Mouse (Mus musculus): ENCODE results near the gene Srm. TPM values are rescaled to one million over a fixed set of nuclear protein-coding genes. Genes with fewer than 3 reads are reported as not detected.

Srm gene
- polyA plus RNA-seq, 1 experiment from 2014 or later, result 194 TPM

DNA sequence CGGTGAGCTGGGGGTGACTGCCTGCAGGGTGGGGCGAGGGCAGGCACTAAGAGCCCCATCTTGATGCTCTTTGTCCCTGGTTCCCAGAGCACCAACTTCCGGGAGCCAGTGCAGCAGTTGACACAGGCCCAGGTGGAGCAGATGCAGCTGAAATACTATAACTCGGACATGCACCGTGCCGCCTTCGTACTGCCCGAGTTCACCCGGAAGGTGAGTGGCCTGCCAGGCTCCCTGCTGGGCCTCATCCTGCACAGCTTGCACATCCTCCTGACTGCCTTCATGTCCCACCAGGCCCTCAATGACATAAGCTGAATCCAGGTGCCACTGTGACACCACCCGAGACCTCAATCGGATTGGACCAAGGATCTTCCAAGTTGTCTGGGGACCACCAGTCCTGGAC, 2.7 kb downstream of the Srm start:
- 95% methylated on average over 11 of the region's 11 CpGs for WGBS
- Histone ChIP-seq H3K27me3 (ENCODE audit: control insufficient read depth, insufficient read depth, low read length) (no peaks in the 10 kb centered on the region), H3K4me2 (ENCODE audit: low read depth) (no peak overlapping the region), H3K9ac (ENCODE audit: low read length) (no peak overlapping the region), H3K27ac (ENCODE audit: low read depth, low read length) (no peak overlapping the region), H3K4me3 (ENCODE audit: low read depth, low read length) (no peak overlapping the region), H3K4me1 (ENCODE audit: control insufficient read depth, insufficient read depth, low read length) (peaks cover 9% of the 10 kb centered on the region), H3K36me3 (ENCODE audit: control insufficient read depth, insufficient read depth, low read length) (peaks cover 15% of the 10 kb centered on the region), H3K9me3 (ENCODE audit: control insufficient read depth, low read length) (no peaks in the 10 kb centered on the region)
- DNase-seq (ENCODE audit: low spot score), result no peak
- no peak for ATAC-seq (ENCODE audit: insufficient read depth, low FRiP score, low TSS enrichment)

- DNase-seq (ENCODE audit: low spot score) (no peak), ATAC-seq (ENCODE audit: insufficient read depth, low FRiP score, low TSS enrichment) (no peak)
- Histone ChIP-seq H3K4me3 (ENCODE audit: low read depth, low read length) (no peak overlapping the region), H3K4me1 (ENCODE audit: control insufficient read depth, insufficient read depth, low read length) (peaks cover 9% of the 10 kb centered on the region), H3K27ac (ENCODE audit: low read depth, low read length) (no peak overlapping the region), H3K4me2 (ENCODE audit: low read depth) (no peak overlapping the region), H3K9me3 (ENCODE audit: control insufficient read depth, low read length) (no peaks in the 10 kb centered on the region), H3K36me3 (ENCODE audit: control insufficient read depth, insufficient read depth, low read length) (peaks cover 15% of the 10 kb centered on the region), H3K27me3 (ENCODE audit: control insufficient read depth, insufficient read depth, low read length) (no peaks in the 10 kb centered on the region), H3K9ac (ENCODE audit: low read length) (no peak overlapping the region)
- WGBS, result 90% methylated on average over 6 of the region's 6 CpGs
These were observed 4.6 kb downstream of the Srm start for GRCm38 (mm10) chr4:148595916-148596315.

- Histone ChIP-seq H3K4me1 (ENCODE audit: control insufficient read depth, insufficient read depth, low read length) (peaks cover 9% of the 10 kb centered on the region), H3K36me3 (ENCODE audit: control insufficient read depth, insufficient read depth, low read length) (peaks cover 15% of the 10 kb centered on the region), H3K9ac (ENCODE audit: low read length) (no peak overlapping the region), H3K27ac (ENCODE audit: low read depth, low read length) (no peak overlapping the region), H3K27me3 (ENCODE audit: control insufficient read depth, insufficient read depth, low read length) (no peaks in the 10 kb centered on the region), H3K4me2 (ENCODE audit: low read depth) (no peak overlapping the region), H3K9me3 (ENCODE audit: control insufficient read depth, low read length) (no peaks in the 10 kb centered on the region), H3K4me3 (ENCODE audit: low read depth, low read length) (no peak overlapping the region)
- 99% methylated on average over 3 of the region's 3 CpGs for WGBS
- DNase-seq (ENCODE audit: low spot score), result no peak
- no peak for ATAC-seq (ENCODE audit: insufficient read depth, low FRiP score, low TSS enrichment)
These were observed 5.4 kb downstream of the Srm start for GRCm38 (mm10) chr4:148596731-148597130.

GRCm38 (mm10) chr4:148598826-148599225, 7.5 kb downstream of the Srm start:
- no peaks in the 10 kb centered on the region for H3K9me3 ChIP-seq (ENCODE audit: control insufficient read depth, low read length)
- 95% methylated on average over 12 of the region's 12 CpGs for WGBS
- no peaks in the 10 kb centered on the region for H3K4me1 ChIP-seq (ENCODE audit: control insufficient read depth, insufficient read depth, low read length)
- no peak overlapping the region for H3K9ac ChIP-seq (ENCODE audit: low read length)
- DNase-seq (ENCODE audit: low spot score) (no peak), ATAC-seq (ENCODE audit: insufficient read depth, low FRiP score, low TSS enrichment) (no peak)
- no peak overlapping the region for H3K27ac ChIP-seq (ENCODE audit: low read depth, low read length)
- H3K36me3 ChIP-seq (ENCODE audit: control insufficient read depth, insufficient read depth, low read length), result peaks cover 15% of the 10 kb centered on the region
- no peak overlapping the region for H3K4me2 ChIP-seq (ENCODE audit: low read depth)
- H3K4me3 ChIP-seq (ENCODE audit: low read depth, low read length), result no peak overlapping the region
- H3K27me3 ChIP-seq (ENCODE audit: control insufficient read depth, insufficient read depth, low read length), result no peaks in the 10 kb centered on the region

GRCm38 (mm10) chr4:148600316-148600715, 9.0 kb downstream of the Srm start:
- Histone ChIP-seq H3K27me3 (ENCODE audit: control insufficient read depth, insufficient read depth, low read length) (no peaks in the 10 kb centered on the region), H3K4me2 (ENCODE audit: low read depth) (no peak overlapping the region), H3K27ac (ENCODE audit: low read depth, low read length) (no peak overlapping the region), H3K9ac (ENCODE audit: low read length) (no peak overlapping the region), H3K36me3 (ENCODE audit: control insufficient read depth, insufficient read depth, low read length) (peaks cover 1% of the 10 kb centered on the region; the same call in 1 of the 2 replicates), H3K4me1 (ENCODE audit: control insufficient read depth, insufficient read depth, low read length) (no peaks in the 10 kb centered on the region), H3K4me3 (ENCODE audit: low read depth, low read length) (no peak overlapping the region), H3K9me3 (ENCODE audit: control insufficient read depth, low read length) (no peaks in the 10 kb centered on the region)
- ATAC-seq (ENCODE audit: insufficient read depth, low FRiP score, low TSS enrichment) (no peak), DNase-seq (ENCODE audit: low spot score) (no peak)
- WGBS, result 87% methylated on average over 4 of the region's 4 CpGs

- Histone ChIP-seq H3K4me1 (ENCODE audit: control insufficient read depth, insufficient read depth, low read length) (no peaks in the 10 kb centered on the region), H3K4me2 (ENCODE audit: low read depth) (no peak overlapping the region), H3K27ac (ENCODE audit: low read depth, low read length) (no peak overlapping the region), H3K9ac (ENCODE audit: low read length) (no peak overlapping the region), H3K4me3 (ENCODE audit: low read depth, low read length) (no peak overlapping the region), H3K36me3 (ENCODE audit: control insufficient read depth, insufficient read depth, low read length) (no peaks in the 10 kb centered on the region), H3K27me3 (ENCODE audit: control insufficient read depth, insufficient read depth, low read length) (no peaks in the 10 kb centered on the region), H3K9me3 (ENCODE audit: control insufficient read depth, low read length) (no peaks in the 10 kb centered on the region)
- WGBS, result 88% methylated on average over 4 of the region's 4 CpGs
- ATAC-seq (ENCODE audit: insufficient read depth, low FRiP score, low TSS enrichment), result no peak
- no peak for DNase-seq (ENCODE audit: low spot score)
These were observed 10.6 kb downstream of the Srm start for GRCm38 (mm10) chr4:148601871-148602270.

DNA sequence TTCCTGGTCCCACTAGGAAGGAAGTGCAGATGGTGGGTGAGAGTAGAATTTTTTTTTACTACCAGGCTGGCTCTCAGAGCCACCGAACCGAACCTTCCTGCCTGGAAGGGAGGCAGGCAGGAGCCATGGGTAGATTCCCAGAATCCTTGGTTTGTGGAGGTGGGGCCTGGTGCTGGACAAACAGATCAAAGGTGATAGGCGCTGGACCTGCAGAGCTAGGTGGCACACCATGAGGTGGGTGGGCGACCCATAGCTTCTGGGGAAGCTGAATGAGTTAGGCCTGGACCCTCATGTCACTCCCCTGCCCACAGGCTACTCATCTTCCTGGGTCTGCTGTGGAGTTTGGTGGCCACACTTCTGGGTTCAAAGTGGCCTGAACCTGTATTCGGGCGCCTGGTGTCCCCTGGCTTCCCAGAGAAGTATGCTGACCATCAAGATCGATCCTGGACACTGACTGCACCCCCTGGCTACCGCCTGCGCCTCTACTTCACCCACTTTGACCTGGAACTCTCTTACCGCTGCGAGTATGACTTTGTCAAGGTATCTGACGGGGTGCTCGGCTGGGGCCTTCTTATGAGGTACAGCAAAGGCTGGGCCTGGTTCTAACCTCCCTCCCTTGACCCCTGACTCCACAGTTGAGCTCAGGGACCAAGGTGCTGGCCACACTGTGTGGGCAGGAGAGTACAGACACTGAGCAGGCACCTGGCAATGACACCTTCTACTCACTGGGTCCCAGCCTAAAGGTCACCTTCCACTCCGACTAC, 11.2 kb downstream of the Srm start, which contains the start of gene Masp2:
Gene Masp2 (plus strand): TSS at position 198 of the 764 bp plus-strand sequence.
- no peak within 1 kb of the TSS for H3K9ac ChIP-seq (ENCODE audit: low read length)
- H3K4me2 ChIP-seq (ENCODE audit: low read depth), result no peak within 1 kb of the TSS
- WGBS, result 92% methylated on average over 14 of the region's 14 CpGs
- ATAC-seq (ENCODE audit: insufficient read depth, low FRiP score, low TSS enrichment) (no peak), DNase-seq (ENCODE audit: low spot score) (no peak)
- H3K27ac ChIP-seq (ENCODE audit: low read depth, low read length), result no peak within 1 kb of the TSS
- no peaks in the 10 kb centered on the region for H3K4me1 ChIP-seq (ENCODE audit: control insufficient read depth, insufficient read depth, low read length)
- H3K4me3 ChIP-seq (ENCODE audit: low read depth, low read length), result no peak within 1 kb of the TSS
- no peaks in the 10 kb centered on the region for H3K9me3 ChIP-seq (ENCODE audit: control insufficient read depth, low read length)
- no peaks in the 10 kb centered on the region for H3K36me3 ChIP-seq (ENCODE audit: control insufficient read depth, insufficient read depth, low read length)
- no peaks in the 10 kb centered on the region for H3K27me3 ChIP-seq (ENCODE audit: control insufficient read depth, insufficient read depth, low read length)

GRCm38 (mm10) chr4:148603376-148604139, 12.3 kb downstream of the Srm start:
- H3K4me3 ChIP-seq (ENCODE audit: low read depth, low read length), result no peak overlapping the region
- 69% methylated on average over 10 of the region's 10 CpGs for WGBS
- no peaks in the 10 kb centered on the region for H3K9me3 ChIP-seq (ENCODE audit: control insufficient read depth, low read length)
- H3K36me3 ChIP-seq (ENCODE audit: control insufficient read depth, insufficient read depth, low read length), result no peaks in the 10 kb centered on the region
- DNase-seq (ENCODE audit: low spot score) (no peak), ATAC-seq (ENCODE audit: insufficient read depth, low FRiP score, low TSS enrichment) (no peak)
- H3K27me3 ChIP-seq (ENCODE audit: control insufficient read depth, insufficient read depth, low read length), result no peaks in the 10 kb centered on the region
- no peak overlapping the region for H3K9ac ChIP-seq (ENCODE audit: low read length)
- no peak overlapping the region for H3K27ac ChIP-seq (ENCODE audit: low read depth, low read length)
- H3K4me1 ChIP-seq (ENCODE audit: control insufficient read depth, insufficient read depth, low read length), result no peaks in the 10 kb centered on the region
- no peak overlapping the region for H3K4me2 ChIP-seq (ENCODE audit: low read depth)

DNA sequence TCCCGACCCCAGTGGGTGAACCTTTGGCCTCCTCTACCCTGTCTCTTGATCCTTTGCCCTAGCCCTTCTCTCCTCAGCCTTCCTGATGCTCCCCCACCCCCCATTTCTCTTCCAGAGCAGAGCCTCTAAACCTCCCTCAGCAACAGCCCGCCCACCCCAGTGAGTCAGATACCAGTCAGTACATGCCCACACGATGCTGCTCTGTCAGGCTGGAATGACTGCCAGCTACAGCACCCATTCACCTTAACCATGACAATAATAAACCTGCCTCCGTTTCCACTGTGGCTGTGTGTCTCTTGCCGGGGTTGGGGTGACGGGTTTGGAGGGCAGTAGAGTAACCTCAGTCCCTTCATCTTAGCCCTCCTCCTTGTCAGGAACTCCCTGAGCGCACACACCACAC, 12.8 kb downstream of the Srm start:
- Histone ChIP-seq H3K4me2 (ENCODE audit: low read depth) (no peak overlapping the region), H3K27ac (ENCODE audit: low read depth, low read length) (no peak overlapping the region), H3K4me1 (ENCODE audit: control insufficient read depth, insufficient read depth, low read length) (no peaks in the 10 kb centered on the region), H3K27me3 (ENCODE audit: control insufficient read depth, insufficient read depth, low read length) (no peaks in the 10 kb centered on the region), H3K9ac (ENCODE audit: low read length) (no peak overlapping the region), H3K9me3 (ENCODE audit: control insufficient read depth, low read length) (no peaks in the 10 kb centered on the region), H3K4me3 (ENCODE audit: low read depth, low read length) (no peak overlapping the region), H3K36me3 (ENCODE audit: control insufficient read depth, insufficient read depth, low read length) (no peaks in the 10 kb centered on the region)
- no peak for ATAC-seq (ENCODE audit: insufficient read depth, low FRiP score, low TSS enrichment)
- WGBS, result 80% methylated on average over 7 of the region's 7 CpGs
- DNase-seq (ENCODE audit: low spot score), result no peak
